Comparison of ENCODE assay signal across 19 mouse cellular contexts in genomic region chr2:70505229-70505628, GRCm38 (mm10). TPM values are rescaled to one million over a fixed set of nuclear protein-coding genes. Genes with fewer than 3 reads are reported as not detected.
DNase-seq lines count a peak whose midpoint lies in the region; ATAC-seq and TF ChIP-seq lines count a peak whose summit lies in the region.
"Had no signal": no experiment of that assay in that cellular context is flagged by ENCODE, and none has a peak within 500 bp of the region (broad histone marks: within the 10 kb centered on the region; RNA-seq: fewer than 3 reads in every experiment).

No protein-coding gene starts in this region.

- H3K4me3 ChIP-seq in hindbrain, embryonic 14.5 days (replicated peaks; ENCODE audit: low read length): no peak overlapping the region
- H3K4me3 ChIP-seq in hindbrain, embryonic 10.5 days: no peak overlapping the region
- H3K4me3 ChIP-seq in liver, adult 2 months (ENCODE audit: insufficient read depth, low read depth, low read length): no peak overlapping the region
- no peak overlapping the region for H3K4me3 ChIP-seq in liver, embryonic 11.5 days (ENCODE audit: low read depth, low read length)
- H3K4me3 ChIP-seq in embryonic facial prominence, embryonic 15.5 days (replicated peaks): no peak overlapping the region
- H3K4me3 ChIP-seq: embryonic facial prominence, embryonic 13.5 days; forebrain, embryonic 10.5 days had no signal

- peaks cover 4% of the 10 kb centered on the region; the same call in 1 of the 2 replicates for H3K27me3 ChIP-seq in hindbrain, embryonic 14.5 days (ENCODE audit: control insufficient read depth, insufficient read depth, low read length)
- H3K27me3 ChIP-seq in hindbrain, embryonic 10.5 days (ENCODE audit: insufficient read depth, poor library complexity, severe bottlenecking): peaks cover 25% of the 10 kb centered on the region
- peaks cover 7% of the 10 kb centered on the region; the same call in 1 of the 2 replicates for H3K27me3 ChIP-seq in liver, adult 2 months (ENCODE audit: control insufficient read depth, insufficient read depth, low read length)
- peaks cover 10% of the 10 kb centered on the region for H3K27me3 ChIP-seq in liver, embryonic 11.5 days (replicated peaks; ENCODE audit: control insufficient read depth, insufficient read depth, low read length)
- H3K27me3 ChIP-seq in embryonic facial prominence, embryonic 15.5 days: peaks cover 2% of the 10 kb centered on the region

- TF ChIP-seq CTCF in liver, adult 2 months (IDR thresholded peaks at IDR 0.05; ENCODE audit: low read depth, low read length): no peak

- H3K27ac ChIP-seq in hindbrain, embryonic 14.5 days: no peak overlapping the region
- H3K27ac ChIP-seq in hindbrain, embryonic 10.5 days: no peak overlapping the region
- no peak overlapping the region for H3K27ac ChIP-seq in liver, adult 2 months (replicated peaks; ENCODE audit: insufficient read depth, low read depth, low read length)
- no peak overlapping the region for H3K27ac ChIP-seq in liver, embryonic 11.5 days (ENCODE audit: low read depth, low read length)
- H3K27ac ChIP-seq in embryonic facial prominence, embryonic 15.5 days (replicated peaks): 0 out of 2 replicates have a peak overlapping the region, but pooled peaks have one; percentile 4
- H3K27ac ChIP-seq: embryonic facial prominence, embryonic 13.5 days; forebrain, embryonic 10.5 days; macrophage had no signal

- no peak overlapping the region for H3K4me2 ChIP-seq in hindbrain, embryonic 14.5 days (replicated peaks)
- no peak overlapping the region for H3K4me2 ChIP-seq in liver, embryonic 11.5 days
- H3K4me2 ChIP-seq in embryonic facial prominence, embryonic 15.5 days (replicated peaks): no peak overlapping the region
- H3K4me2 ChIP-seq: embryonic facial prominence, embryonic 13.5 days; midbrain, embryonic 11.5 days had no signal

- no peak for ATAC-seq in hindbrain, embryonic 14.5 days (ENCODE audit: low FRiP score)
- ATAC-seq in liver, embryonic 11.5 days (replicated peaks; ENCODE audit: low FRiP score): no peak
- ATAC-seq in embryonic facial prominence, embryonic 15.5 days (ENCODE audit: insufficient number of reproducible peaks, low FRiP score, low TSS enrichment, low read depth): no peak

- H3K79me2 ChIP-seq in liver, adult 2 months (ENCODE audit: control insufficient read depth, insufficient read depth, low read length): no peaks in the 10 kb centered on the region

- no peaks in the 10 kb centered on the region for H3K36me3 ChIP-seq in hindbrain, embryonic 14.5 days (replicated peaks; ENCODE audit: control insufficient read depth, insufficient read depth)
- H3K36me3 ChIP-seq in hindbrain, embryonic 10.5 days: no peaks in the 10 kb centered on the region
- no peaks in the 10 kb centered on the region for H3K36me3 ChIP-seq in liver, adult 2 months (ENCODE audit: control insufficient read depth, insufficient read depth, low read length)
- no peaks in the 10 kb centered on the region for H3K36me3 ChIP-seq in liver, embryonic 11.5 days (ENCODE audit: control insufficient read depth, insufficient read depth, low read length)
- H3K36me3 ChIP-seq in embryonic facial prominence, embryonic 15.5 days: no peaks in the 10 kb centered on the region
- H3K36me3 ChIP-seq: embryonic facial prominence, embryonic 13.5 days; forebrain, embryonic 10.5 days; G1E had no signal

- peak; percentile 33 for DNase-seq in hindbrain, embryonic 14.5 days (ENCODE audit: low spot score)
- DNase-seq in hindbrain, embryonic 10.5 days (ENCODE audit: low spot score): no peak
- DNase-seq in liver, adult 2 months (ENCODE audit: extremely low read depth, low read depth, low spot score): peak; percentile 31
- no peak for DNase-seq in liver, embryonic 11.5 days (ENCODE audit: low spot score)
- peak; percentile 9 for DNase-seq in NIH3T3 (ENCODE audit: low read depth)
- DNase-seq in cerebellum, postnatal 4 days (ENCODE audit: low spot score in 2 of 2): no peak
- DNase-seq: adrenal gland, adult 8-10 months; cerebellum, adult 11-12 months; gastrocnemius, postnatal 14 days; liver; thymus, postnatal 25 days had no signal

- H3K9ac ChIP-seq in hindbrain, embryonic 14.5 days: no peak overlapping the region
- no peak overlapping the region for H3K9ac ChIP-seq in liver, adult 2 months (ENCODE audit: low read depth, low read length)
- H3K9ac ChIP-seq in liver, embryonic 11.5 days (ENCODE audit: low read depth, low read length): no peak overlapping the region
- no peak overlapping the region for H3K9ac ChIP-seq in embryonic facial prominence, embryonic 15.5 days
- H3K9ac ChIP-seq: embryonic facial prominence, embryonic 13.5 days had no signal

- no peak for TF ChIP-seq POLR2A in liver, adult 2 months (IDR thresholded peaks at IDR 0.05; ENCODE audit: extremely low read depth, insufficient read depth, low read length)

- WGBS in hindbrain, embryonic 14.5 days: 54% methylated on average over 1 of the region's 1 CpGs
- WGBS in hindbrain, embryonic 10.5 days: 53% methylated on average over 1 of the region's 1 CpGs
- WGBS in liver, adult 2 months: 0% methylated on average over 1 of the region's 1 CpGs
- WGBS in liver, embryonic 11.5 days: 17% methylated on average over 1 of the region's 1 CpGs
- 8% methylated on average over 1 of the region's 1 CpGs for WGBS in embryonic facial prominence, embryonic 15.5 days

- no peaks in the 10 kb centered on the region for H3K9me3 ChIP-seq in hindbrain, embryonic 14.5 days (ENCODE audit: control insufficient read depth, low read length)
- H3K9me3 ChIP-seq in hindbrain, embryonic 10.5 days: no peaks in the 10 kb centered on the region
- H3K9me3 ChIP-seq in liver, embryonic 11.5 days (ENCODE audit: control insufficient read depth, low read length): no peaks in the 10 kb centered on the region
- H3K9me3 ChIP-seq in embryonic facial prominence, embryonic 15.5 days (replicated peaks): no peaks in the 10 kb centered on the region
- H3K9me3 ChIP-seq: embryonic facial prominence, embryonic 13.5 days; forebrain, embryonic 10.5 days; G1E had no signal

- peaks cover 7% of the 10 kb centered on the region; the same call in 1 of the 2 replicates for H3K4me1 ChIP-seq in hindbrain, embryonic 14.5 days (replicated peaks; ENCODE audit: control insufficient read depth, insufficient read depth, low read length)
- H3K4me1 ChIP-seq in hindbrain, embryonic 10.5 days (replicated peaks): peaks cover 35% of the 10 kb centered on the region
- H3K4me1 ChIP-seq in liver, adult 2 months (ENCODE audit: control insufficient read depth, insufficient read depth, low read length): 0 out of 2 replicates have a peak, but pooled peaks cover 3% of the 10 kb centered on the region
- 0 out of 2 replicates have a peak, but pooled peaks cover 2% of the 10 kb centered on the region for H3K4me1 ChIP-seq in liver, embryonic 11.5 days (replicated peaks; ENCODE audit: control insufficient read depth, insufficient read depth, low read length)
- peaks cover 5% of the 10 kb centered on the region for H3K4me1 ChIP-seq in embryonic facial prominence, embryonic 15.5 days

RNA-seq across cellular contexts. Expression of gene Erich2, which starts 3.4 kb away (rescaled TPM):
- polyA plus RNA-seq in hindbrain, embryonic 14.5 days (2014; fragmentation: Nextera tagmentation; extraction: Ambion mirVana): 1.9 and 3.8 TPM in 2 replicates
- polyA plus RNA-seq in hindbrain, embryonic 10.5 days (2016; fragmentation: Nextera tagmentation; extraction: Ambion mirVana): 1.6 and 1.9 TPM in 2 replicates
- total RNA-seq in liver, adult 2 months (2014; rRNA removed): not detected in 2 replicates
- not detected in 2 replicates for polyA plus RNA-seq in liver, adult 2 months (2012; rRNA removed)
- polyA plus RNA-seq in liver, embryonic 11.5 days (2014; fragmentation: Nextera tagmentation; extraction: Ambion mirVana): not detected in 2 replicates
- 7.2 and 11.0 TPM in 2 replicates for polyA plus RNA-seq in embryonic facial prominence, embryonic 15.5 days (2015; fragmentation: Nextera tagmentation; extraction: Ambion mirVana)
- total RNA-seq: G1E; gastrocnemius, postnatal 14 days had no signal
- polyA plus RNA-seq: G1E, macrophage had no signal

RNA-seq across cellular contexts. Expression of gene Sp5, which starts 30.5 kb away (rescaled TPM):
- polyA plus RNA-seq in hindbrain, embryonic 14.5 days (2014; fragmentation: Nextera tagmentation; extraction: Ambion mirVana): 3.2 and 6.2 TPM in 2 replicates
- 2.2 and 5.3 TPM in 2 replicates for polyA plus RNA-seq in hindbrain, embryonic 10.5 days (2016; fragmentation: Nextera tagmentation; extraction: Ambion mirVana)
- 0.55 and 0.60 TPM in 2 replicates for total RNA-seq in liver, adult 2 months (2014; rRNA removed)
- polyA plus RNA-seq in liver, adult 2 months (2012; rRNA removed): 2.4 and 2.9 TPM in 2 replicates
- polyA plus RNA-seq in liver, embryonic 11.5 days (2014; fragmentation: Nextera tagmentation; extraction: Ambion mirVana): 1.1 TPM in 2 replicates
- 7.4 and 9.6 TPM in 2 replicates for polyA plus RNA-seq in embryonic facial prominence, embryonic 15.5 days (2015; fragmentation: Nextera tagmentation; extraction: Ambion mirVana)
- total RNA-seq: G1E; gastrocnemius, postnatal 14 days; hematopoietic stem cell, adult 5-6 weeks had no signal
- polyA plus RNA-seq: G1E; macrophage; testis, adult 2 months had no signal

RNA-seq across cellular contexts. Expression of gene Gad1, which starts 47.6 kb away (rescaled TPM):
- polyA plus RNA-seq in hindbrain, embryonic 14.5 days (2014; fragmentation: Nextera tagmentation; extraction: Ambion mirVana): 89.8 and 119 TPM in 2 replicates
- 1.8 and 8.5 TPM in 2 replicates for polyA plus RNA-seq in hindbrain, embryonic 10.5 days (2016; fragmentation: Nextera tagmentation; extraction: Ambion mirVana)
- total RNA-seq in liver, adult 2 months (2014; rRNA removed): 0.20 TPM in 1 of 2 replicates, not detected in the other
- not detected in 2 replicates for polyA plus RNA-seq in liver, adult 2 months (2012; rRNA removed)
- polyA plus RNA-seq in liver, embryonic 11.5 days (2014; fragmentation: Nextera tagmentation; extraction: Ambion mirVana): 0.19 and 0.43 TPM in 2 replicates
- 0.71 and 0.81 TPM in 2 replicates for polyA plus RNA-seq in embryonic facial prominence, embryonic 15.5 days (2015; fragmentation: Nextera tagmentation; extraction: Ambion mirVana)
- total RNA-seq: hematopoietic stem cell, adult 5-6 weeks had no signal
- polyA plus RNA-seq: G1E, macrophage had no signal

Comparison
In these comparisons a context has a peak if more than half of its experiments do, and no peak if none do; other contexts are left out.
1. DNase-seq: peak in hindbrain, embryonic 14.5 days (single experiment), liver, adult 2 months (single experiment) and NIH3T3 (single experiment); none in hindbrain, embryonic 10.5 days (single experiment), liver, embryonic 11.5 days (single experiment) and cerebellum, postnatal 4 days (0 of 2).